Mouse (Mus musculus) kidney, adult 8-10 months (tissue): Measurements from ENCODE around the gene Efcab5.
"Not testable (repeated sequence)": the region's sequence is repeated elsewhere in the genome, so short reads cannot be mapped to it uniquely, and the experiment has no call there.

ENCODE experiments used
- DNase-seq, 2 experiments: peaks; one replicate each; pipeline ENCODE4 v3.0.0; 2022

Gene Efcab5

DNA sequence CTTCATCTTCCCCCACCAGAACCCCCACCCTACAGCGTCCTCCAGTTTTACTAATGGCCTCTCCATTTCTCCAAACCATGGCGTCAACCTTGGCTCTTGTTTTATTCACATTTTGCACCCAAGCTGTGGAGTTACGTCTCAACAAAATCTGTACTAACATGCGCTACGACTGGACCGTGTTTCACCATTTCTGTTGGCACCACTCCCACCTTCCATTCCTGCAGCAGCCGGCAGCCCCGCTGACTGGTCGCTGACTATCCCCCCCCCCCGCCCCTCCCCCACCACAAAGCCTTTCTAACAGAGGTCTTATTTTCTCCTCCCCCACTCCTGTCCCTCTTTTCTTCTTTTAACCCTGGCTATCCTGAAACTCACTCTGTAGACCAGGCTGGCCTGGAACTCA is 93.6 kb downstream of the Efcab5 start:
- no peak for DNase-seq

GRCm38 (mm10) chr11:77094136-77094535 is 94.6 kb downstream of the Efcab5 start:
- DNase-seq, result no peak

DNA sequence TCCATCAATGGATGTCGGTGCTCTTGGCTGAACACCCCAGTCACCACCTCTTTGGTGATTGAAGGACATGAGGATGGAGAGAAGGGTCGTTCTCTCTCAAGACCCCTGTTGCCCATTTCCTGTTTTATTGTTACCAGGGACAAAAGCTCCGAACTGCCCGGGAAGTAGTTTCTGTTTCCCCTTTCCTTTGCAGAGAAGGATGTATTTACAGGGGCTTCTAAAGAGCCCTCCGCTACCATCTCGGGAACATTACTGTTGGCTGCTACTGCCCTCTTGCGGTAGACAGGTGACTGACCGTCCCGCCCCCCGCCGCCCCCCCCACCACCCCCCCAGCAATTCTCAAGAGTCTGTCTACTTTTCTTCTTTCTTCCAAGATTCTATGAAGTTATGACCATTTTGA is 95.6 kb downstream of the Efcab5 start:
- DNase-seq, result peak in 1 of 2 experiments; percentile 14

- DNase-seq, result no peak
These were observed 99.6 kb downstream of the Efcab5 start for GRCm38 (mm10) chr11:77089162-77089561.

- DNase-seq, result no peak
These were observed 101.8 kb downstream of the Efcab5 start for GRCm38 (mm10) chr11:77087004-77087403.

DNA sequence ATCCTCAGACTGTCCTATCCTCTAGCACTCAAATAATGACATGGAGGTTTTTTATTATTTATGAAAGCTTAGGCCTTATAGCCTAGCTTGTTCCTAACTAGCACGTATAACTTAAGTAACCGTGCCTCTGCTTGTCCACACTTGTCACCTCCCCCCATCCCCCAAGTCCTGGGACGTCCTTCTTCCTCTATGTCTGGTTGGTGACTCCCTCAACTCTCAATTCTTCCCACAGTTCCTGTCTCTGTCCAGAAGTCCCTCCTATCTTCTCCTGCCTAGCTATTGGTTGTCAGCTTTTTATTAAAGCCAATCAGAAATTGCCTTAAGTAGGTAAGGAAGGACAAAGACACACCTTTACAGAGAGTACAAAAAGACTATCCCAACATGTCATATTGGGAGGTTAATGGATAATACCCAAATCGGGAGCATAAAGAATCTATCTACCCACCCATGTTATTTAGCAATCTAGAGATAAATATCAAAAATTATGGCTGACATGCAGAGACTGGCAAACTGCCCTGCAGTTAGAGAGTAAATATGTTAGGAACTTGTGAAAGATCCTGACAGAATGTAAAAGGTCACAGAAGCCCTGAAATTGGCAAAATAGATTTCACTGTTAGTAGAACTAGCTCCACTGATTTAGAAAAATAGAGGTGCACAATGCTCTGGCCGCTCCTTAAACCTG is 104.6 kb downstream of the Efcab5 start:
- DNase-seq, result no peak

- no peak for DNase-seq
These were observed 109.4 kb downstream of the Efcab5 start for GRCm38 (mm10) chr11:77079361-77079760.

DNA sequence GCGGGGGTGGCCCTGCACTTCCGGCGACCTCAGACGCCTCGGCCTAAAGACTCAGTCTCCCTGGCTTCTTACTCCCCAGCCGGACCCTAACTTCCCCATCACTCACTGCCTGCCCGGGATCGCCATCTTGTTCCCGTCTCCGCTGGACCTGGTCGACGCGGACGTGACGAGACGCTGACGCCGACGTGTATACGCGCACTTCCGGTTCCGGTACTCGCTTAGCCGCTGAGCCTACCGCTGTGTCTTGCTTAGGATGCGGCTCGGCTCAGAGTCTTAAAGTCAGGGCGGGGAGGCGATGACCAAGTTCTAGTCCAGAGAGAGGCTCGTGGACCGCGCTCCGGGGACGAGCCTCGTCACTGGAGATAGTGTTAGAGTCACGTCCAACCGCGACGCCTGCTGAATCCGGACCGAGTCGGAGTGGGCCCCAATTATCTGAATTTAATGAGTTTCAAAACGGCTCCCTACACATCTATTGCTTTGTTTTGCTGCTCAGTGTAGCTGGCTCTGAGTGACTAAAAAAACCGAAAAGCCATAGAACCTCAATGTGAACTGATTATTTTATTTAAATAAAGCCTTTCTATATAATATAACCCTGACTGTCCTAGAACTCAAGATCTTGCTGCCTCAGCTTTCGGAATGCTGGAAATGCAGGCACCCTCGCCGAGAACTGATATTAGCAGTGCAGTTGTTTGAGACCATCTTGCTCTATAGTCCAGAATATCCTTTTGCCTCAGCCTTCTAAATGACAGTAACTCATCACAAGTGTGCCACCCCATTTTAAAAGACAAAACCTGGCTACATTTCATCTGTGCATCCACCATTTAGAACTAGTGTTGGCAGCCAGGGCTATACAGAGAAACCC is 110.3 kb downstream of the Efcab5 start, which contains the start of gene Nsrp1:
Gene Nsrp1, minus strand, starts transcription at position 163 of the 862 bp plus-strand sequence.
- DNase-seq, result peak; percentile 89 to 93

DNA sequence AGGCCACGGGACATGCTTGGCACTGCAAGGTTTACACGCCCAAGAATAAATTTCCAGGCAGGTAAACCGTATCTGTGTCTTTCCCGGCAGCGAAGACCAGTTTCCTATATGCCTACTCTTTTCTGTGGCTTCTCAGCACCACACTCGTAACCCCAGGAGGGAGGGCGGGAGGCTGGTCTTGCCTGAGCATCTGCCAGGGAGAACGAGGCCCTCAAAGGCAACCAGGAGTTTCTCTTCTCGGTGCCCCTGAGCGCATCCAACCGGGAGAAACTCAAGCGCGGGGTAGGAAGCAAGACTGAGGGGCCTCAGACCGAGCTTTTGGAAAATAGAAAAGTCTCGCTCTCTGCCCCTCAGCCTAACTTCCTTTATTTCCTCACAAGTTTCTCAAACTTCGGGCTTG is 111.0 kb downstream of the Efcab5 start:
- peak in 1 of 2 experiments; percentile 15 for DNase-seq

- not testable (repeated sequence) for DNase-seq
These were observed 111.4 kb downstream of the Efcab5 start for GRCm38 (mm10) chr11:77077331-77077730.

GRCm38 (mm10) chr11:77070721-77071120 is 118.0 kb downstream of the Efcab5 start:
- DNase-seq, result peak in 1 of 2 experiments; percentile 15

- DNase-seq, result no peak
These were observed 119.9 kb downstream of the Efcab5 start for GRCm38 (mm10) chr11:77068825-77069224.

GRCm38 (mm10) chr11:77063406-77063805 is 125.4 kb downstream of the Efcab5 start:
- no peak for DNase-seq

- DNase-seq, result no peak
These were observed 126.8 kb downstream of the Efcab5 start for GRCm38 (mm10) chr11:77061951-77062350.

DNA sequence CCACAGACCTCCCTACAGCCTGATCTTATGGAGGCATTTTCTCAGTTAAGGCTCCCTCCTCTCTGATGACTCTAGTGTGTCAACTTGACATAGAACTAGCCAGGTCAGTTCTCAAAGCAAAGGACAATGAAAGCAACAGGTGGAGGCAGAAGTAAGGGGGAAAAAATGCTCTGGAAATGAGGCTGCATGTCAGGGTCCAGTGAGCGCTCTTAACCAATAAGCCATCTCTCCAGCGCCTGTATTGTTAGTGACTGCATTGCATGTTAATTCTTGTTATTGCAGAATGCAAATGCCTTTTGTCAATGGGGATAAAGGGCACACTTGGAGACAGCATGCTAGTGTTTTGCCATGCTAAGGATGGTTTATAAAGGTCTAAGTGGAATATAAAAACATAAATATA is 146.0 kb downstream of the Efcab5 start:
- peak in 1 of 2 experiments; percentile 18 for DNase-seq

DNA sequence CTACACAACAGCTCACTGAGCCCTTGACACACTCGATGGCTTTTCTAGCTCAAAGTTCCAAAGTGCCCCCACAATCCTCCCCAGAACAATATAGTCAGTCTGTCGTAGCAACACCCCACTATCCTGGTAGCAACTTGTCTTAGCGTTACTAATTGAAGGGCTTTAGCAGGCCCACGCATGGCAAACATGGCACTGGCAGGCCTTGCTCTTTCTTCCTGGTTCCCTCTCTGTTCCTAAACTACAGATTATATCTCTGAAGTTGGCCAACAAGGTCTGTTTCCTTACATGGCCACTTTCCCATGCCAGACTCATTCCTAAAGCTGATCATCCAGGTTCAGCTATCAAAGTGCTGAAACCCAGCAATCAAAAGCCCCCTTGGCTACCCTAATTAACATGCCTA is 146.9 kb downstream of the Efcab5 start:
- no peak for DNase-seq
